ENCODE assay signal across 20 mouse cellular contexts in genomic region chr12:77788273-77788672, GRCm38 (mm10).
A peak's percentile ranks its signal among the peaks of the same experiment; 100 is the strongest.
DNase-seq lines count a peak whose midpoint lies in the region; ATAC-seq and TF ChIP-seq lines count a peak whose summit lies in the region.
"Had no signal": no experiment of that assay in that cellular context is flagged by ENCODE, and none has a peak within 500 bp of the region (broad histone marks: within the 10 kb centered on the region; RNA-seq: fewer than 3 reads in every experiment).

No protein-coding gene starts in this region.

- TF ChIP-seq CTCF in CH12.LX (conservative IDR thresholded peaks at IDR 0.05 in 1 of 2, IDR thresholded peaks at IDR 0.05 in 1 of 2; ENCODE audit: low read depth in 2 of 2, low read length in 2 of 2) = no peak

- peak; percentile 63 for ATAC-seq in inflammation-experienced regulatory T-cells, adult 6 months
- ATAC-seq: forebrain, postnatal 0 days; hindbrain, postnatal 0 days; midbrain, embryonic 16.5 days had no signal

- no peak overlapping the region for H3K9ac ChIP-seq in CH12.LX (ENCODE audit: insufficient read depth, low read depth)
- H3K9ac ChIP-seq: forebrain, postnatal 0 days; heart, embryonic 12.5 days had no signal

- no peak for TF ChIP-seq RAD21 in CH12.LX (IDR thresholded peaks at IDR 0.05; ENCODE audit: low read depth, low read length)

- no peak overlapping the region for H3K4me3 ChIP-seq in CH12.LX (replicated peaks in 1 of 3; ENCODE audit: low read depth in 2 of 3, low read length in 2 of 3, poor library complexity in 1 of 3)
- no peak overlapping the region for H3K4me3 ChIP-seq in hindbrain, embryonic 10.5 days
- H3K4me3 ChIP-seq: gastrocnemius, adult 2 months; heart, embryonic 12.5 days; limb, embryonic 10.5 days had no signal

- no peak for TF ChIP-seq EP300 in CH12.LX (IDR thresholded peaks at IDR 0.05; ENCODE audit: low read length)

- H3K9me3 ChIP-seq in CH12.LX (replicated peaks; ENCODE audit: low read length) = no peaks in the 10 kb centered on the region
- no peaks in the 10 kb centered on the region for H3K9me3 ChIP-seq in hindbrain, embryonic 10.5 days
- H3K9me3 ChIP-seq: heart, embryonic 12.5 days; limb, embryonic 10.5 days had no signal

- H3K27me3 ChIP-seq in CH12.LX (replicated peaks) = no peaks in the 10 kb centered on the region
- H3K27me3 ChIP-seq in hindbrain, embryonic 10.5 days (ENCODE audit: insufficient read depth, poor library complexity, severe bottlenecking) = peaks cover 16% of the 10 kb centered on the region

- in situ Hi-C loops in CH12.LX (cut with MboI; ENCODE audit: low pct_ligation_motif_present, low pct_unique_long_range_greater_than_20kb, low sequenced_read_pairs) = loop anchor here (10.0 to 25.0 kb wide), 2 partner anchors 551 to 793 kb away; partner anchors contain the start of gene Fut8

- H3K36me3 ChIP-seq in CH12.LX (replicated peaks in 1 of 2; ENCODE audit: control insufficient read depth in 1 of 2, insufficient read depth in 1 of 2, low read length in 1 of 2) = no peaks in the 10 kb centered on the region
- no peaks in the 10 kb centered on the region for H3K36me3 ChIP-seq in hindbrain, embryonic 10.5 days
- H3K36me3 ChIP-seq: heart, embryonic 12.5 days; limb, embryonic 10.5 days had no signal

- H3K4me1 ChIP-seq in CH12.LX (ENCODE audit: control insufficient read depth in 1 of 2, insufficient read depth in 2 of 2) = peaks cover 5 to 17% of the 10 kb centered on the region in 2 experiments; a peak in 3 of 4 replicates
- peaks cover 29% of the 10 kb centered on the region for H3K4me1 ChIP-seq in hindbrain, embryonic 10.5 days (replicated peaks)

- TF ChIP-seq POLR2A in CH12.LX (IDR thresholded peaks at IDR 0.05; ENCODE audit: low read depth, low read length) = no peak

- 69% methylated on average over 2 of the region's 2 CpGs for WGBS in hindbrain, embryonic 10.5 days

- DNase-seq in thymus, postnatal 0 days (ENCODE audit: low spot score) = peak; percentile 57
- no peak for DNase-seq in thymus, postnatal 10 days (ENCODE audit: low spot score in 2 of 2)
- DNase-seq in CH12.LX (ENCODE audit: extremely low read depth) = peak; percentile 11
- peak; percentile 50 for DNase-seq in telencephalon, adult 2 months (ENCODE audit: low read depth, low spot score)
- DNase-seq in hindbrain, embryonic 10.5 days (ENCODE audit: low spot score) = no peak
- no peak for DNase-seq in adrenal gland, postnatal 4 days (ENCODE audit: low spot score in 2 of 2)
- DNase-seq: cerebellum, adult 11 months; cerebellum, postnatal 10 days; embryo, embryonic 11 days; forebrain, postnatal 0 days; gastrocnemius, adult 2 months; kidney, postnatal 25 days; lung, adult 2 months; right cerebral cortex, postnatal 4 days; thymus, adult 18-20 months had no signal

- H3K27ac ChIP-seq in CH12.LX (ENCODE audit: insufficient read depth, low read depth) = no peak overlapping the region
- H3K27ac ChIP-seq in hindbrain, embryonic 10.5 days = no peak overlapping the region
- H3K27ac ChIP-seq: gastrocnemius, adult 2 months; hindbrain, postnatal 0 days; limb, embryonic 10.5 days had no signal

- H3K4me2 ChIP-seq in CH12.LX (ENCODE audit: insufficient read depth, low read depth, poor library complexity, severe bottlenecking) = no peak overlapping the region
- H3K4me2 ChIP-seq: heart, embryonic 12.5 days had no signal

- dilution Hi-C loops in CH12.LX (cut with MboI; ENCODE audit: extremely low pct_ligation_motif_present, extremely low pct_unique_long_range_greater_than_20kb, low sequenced_read_pairs) = no loop called here

- no peaks in the 10 kb centered on the region for H3K79me2 ChIP-seq in CH12.LX (replicated peaks; ENCODE audit: control insufficient read depth, extremely low read depth, insufficient read depth, poor library complexity, severe bottlenecking)

TF ChIP-seq in CH12.LX, 34 proteins besides CTCF, POLR2A, EP300 and RAD21:
- TF ChIP-seq POLR2AphosphoS2 (IDR thresholded peaks at IDR 0.05; ENCODE audit: low read depth, low read length) (no peak), NELFE (IDR thresholded peaks at IDR 0.05; ENCODE audit: low read depth, low read length) (no peak), IRF4 (IDR thresholded peaks at IDR 0.05; ENCODE audit: low read depth, low read length) (no peak), MEF2A (IDR thresholded peaks at IDR 0.05; ENCODE audit: borderline replicate concordance, low read depth, low read length) (no peak), JUN (IDR thresholded peaks at IDR 0.05; ENCODE audit: insufficient read depth, low read depth, low read length) (no peak), PAX5 (IDR thresholded peaks at IDR 0.05; ENCODE audit: low read length) (no peak), ZC3H11A (IDR thresholded peaks at IDR 0.05; ENCODE audit: low read depth, low read length) (no peak), ZMIZ1 (IDR thresholded peaks at IDR 0.05; ENCODE audit: low read depth, low read length) (no peak), SIN3A (IDR thresholded peaks at IDR 0.05; ENCODE audit: low read length) (no peak), UBTF (IDR thresholded peaks at IDR 0.05; ENCODE audit: low read depth, low read length) (no peak), JUND (conservative IDR thresholded peaks at IDR 0.05; ENCODE audit: low read depth, low read length) (no peak), RCOR1 (conservative IDR thresholded peaks at IDR 0.05; ENCODE audit: low read depth, low read length) (no peak), MAX (IDR thresholded peaks at IDR 0.05; ENCODE audit: low read length) (no peak), MXI1 (IDR thresholded peaks at IDR 0.05; ENCODE audit: low read depth, low read length) (no peak), MAZ (IDR thresholded peaks at IDR 0.05; ENCODE audit: low read depth, low read length) (no peak)

Comparison
In these comparisons a context has a peak if more than half of its experiments do, and no peak if none do; other contexts are left out.
1. DNase-seq: peak in thymus, postnatal 0 days (single experiment), CH12.LX (single experiment) and telencephalon, adult 2 months (single experiment); none in thymus, postnatal 10 days (0 of 2), hindbrain, embryonic 10.5 days (single experiment) and adrenal gland, postnatal 4 days (0 of 2).